Mouse (Mus musculus) lung, postnatal 36 days (tissue): ENCODE measurements at regions not wholly inside any gene's neighbourhood (a gene's known extent, or its start where the extent isn't known, plus 50 kb on each side); places are given as distances from the start of the nearest gene placed in this dataset.

Source experiments
- DNase-seq: peaks from one replicate; pipeline ENCODE4 v3.0.0; 2022; ENCODE audit warnings: mixed read lengths

GRCm38 (mm10) chr10:74722971-74723370, 244.0 kb upstream of the Gnaz start:
- DNase-seq: no peak

GRCm38 (mm10) chr10:74749446-74749845, 217.5 kb upstream of the Gnaz start:
- no peak for DNase-seq

GRCm38 (mm10) chr10:74750879-74751278, 216.1 kb upstream of the Gnaz start:
- no peak for DNase-seq

GRCm38 (mm10) chr10:74760734-74761133, 206.2 kb upstream of the Gnaz start:
- DNase-seq: no peak

GRCm38 (mm10) chr10:74789245-74789644, 177.7 kb upstream of the Gnaz start:
- no peak for DNase-seq

GRCm38 (mm10) chr10:74789987-74790386, 177.0 kb upstream of the Gnaz start:
- DNase-seq: no peak

- DNase-seq: no peak
These were observed 143.6 kb upstream of the Gnaz start for GRCm38 (mm10) chr10:74823395-74823794.

DNA sequence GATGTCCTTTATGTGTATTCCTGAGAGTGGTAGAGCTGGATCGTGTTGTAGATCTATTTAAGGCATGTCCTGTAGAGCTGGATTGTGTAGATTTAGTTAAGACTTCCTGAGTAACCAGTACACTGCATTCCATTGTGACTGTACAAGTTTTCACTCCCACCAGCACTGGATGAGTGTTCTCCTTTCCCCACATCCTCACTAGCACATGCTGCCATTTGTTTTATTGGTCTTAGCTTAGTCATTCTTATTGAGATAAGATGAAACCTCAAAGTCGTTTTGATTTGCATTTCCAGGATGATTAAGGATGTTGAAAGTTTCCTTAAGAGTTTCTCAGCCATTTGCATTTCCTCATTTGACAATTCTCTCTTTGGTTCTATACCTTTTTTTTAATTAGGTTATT, 132.6 kb upstream of the Gnaz start:
- no peak for DNase-seq

GRCm38 (mm10) chr10:74848372-74848771, 118.6 kb upstream of the Gnaz start:
- peak; percentile 72 for DNase-seq

GRCm38 (mm10) chr10:74854991-74855664, 111.8 kb upstream of the Gnaz start:
- no peak for DNase-seq
